Comparison of ENCODE assay signal across 8 mouse cellular contexts in genomic region chrX:134059764-134060163, GRCm38 (mm10). TPM values are rescaled to one million over a fixed set of nuclear protein-coding genes. Genes with fewer than 3 reads are reported as not detected.
DNase-seq lines count a peak whose midpoint lies in the region; ATAC-seq and TF ChIP-seq lines count a peak whose summit lies in the region.

No protein-coding gene starts in this region.

- H3K9me3 ChIP-seq in forebrain, embryonic 16.5 days (ENCODE audit: control insufficient read depth, low read length), result no peaks in the 10 kb centered on the region
- no peaks in the 10 kb centered on the region for H3K9me3 ChIP-seq in liver, embryonic 13.5 days (replicated peaks)
- no peaks in the 10 kb centered on the region for H3K9me3 ChIP-seq in stomach, embryonic 15.5 days

- no peak for TF ChIP-seq CTCF in thymus, adult 2 months (IDR thresholded peaks at IDR 0.05; ENCODE audit: borderline replicate concordance, control insufficient read depth, extremely low read depth, insufficient read depth, low read length, poor library complexity)

- H3K27ac ChIP-seq in thymus, adult 2 months (ENCODE audit: control insufficient read depth, insufficient read depth, low read length), result peak overlapping the region; percentile 76
- H3K27ac ChIP-seq in forebrain, embryonic 16.5 days (ENCODE audit: low read length), result peak overlapping the region; percentile 90
- H3K27ac ChIP-seq in liver, embryonic 13.5 days, result peak overlapping the region; percentile 80; the same call in 1 of the 2 replicates
- H3K27ac ChIP-seq in stomach, embryonic 15.5 days, result peak overlapping the region; percentile 92

- no peak for DNase-seq in frontal cortex, postnatal 25 days (ENCODE audit: low spot score in 2 of 2)
- no peak for DNase-seq in thymus, adult 2 months
- no peak for DNase-seq in thymus, postnatal 36 days
- no peak for DNase-seq in liver, embryonic 13.5 days
- DNase-seq in cerebellum, postnatal 14 days, result no peak

- H3K4me1 ChIP-seq in thymus, adult 2 months (replicated peaks; ENCODE audit: control insufficient read depth, insufficient read depth, low read length), result no peaks in the 10 kb centered on the region
- H3K4me1 ChIP-seq in forebrain, embryonic 16.5 days (replicated peaks; ENCODE audit: control insufficient read depth, insufficient read depth, low read length), result no peaks in the 10 kb centered on the region
- peaks cover 8% of the 10 kb centered on the region for H3K4me1 ChIP-seq in liver, embryonic 13.5 days (replicated peaks)
- H3K4me1 ChIP-seq in stomach, embryonic 15.5 days, result no peaks in the 10 kb centered on the region

- WGBS in thymus, adult 2 months, result under 1% methylated on average over 10 of the region's 10 CpGs
- 19% methylated on average over 10 of the region's 10 CpGs for WGBS in forebrain, embryonic 16.5 days
- 15% methylated on average over 10 of the region's 10 CpGs for WGBS in liver, embryonic 13.5 days (ENCODE audit: insufficient replicate concordance)
- 11% methylated on average over 10 of the region's 10 CpGs for WGBS in stomach, embryonic 15.5 days

- H3K4me3 ChIP-seq in thymus, adult 2 months (ENCODE audit: control insufficient read depth, insufficient read depth, low read length), result peak overlapping the region; percentile 75
- peak overlapping the region; percentile 56 for H3K4me3 ChIP-seq in forebrain, embryonic 16.5 days (replicated peaks; ENCODE audit: low read length)
- H3K4me3 ChIP-seq in liver, embryonic 13.5 days (replicated peaks), result peak overlapping the region; percentile 70
- H3K4me3 ChIP-seq in stomach, embryonic 15.5 days (replicated peaks), result peak overlapping the region; percentile 59

- peaks cover 11% of the 10 kb centered on the region; the same call in 1 of the 2 replicates for H3K36me3 ChIP-seq in thymus, adult 2 months (ENCODE audit: control insufficient read depth, insufficient read depth, low read length)
- H3K36me3 ChIP-seq in forebrain, embryonic 16.5 days (ENCODE audit: control insufficient read depth, insufficient read depth), result no peaks in the 10 kb centered on the region
- peaks cover 31% of the 10 kb centered on the region for H3K36me3 ChIP-seq in liver, embryonic 13.5 days
- H3K36me3 ChIP-seq in stomach, embryonic 15.5 days, result no peaks in the 10 kb centered on the region

- H3K27me3 ChIP-seq in thymus, adult 2 months (ENCODE audit: control insufficient read depth, insufficient read depth, low read length), result no peaks in the 10 kb centered on the region
- no peaks in the 10 kb centered on the region for H3K27me3 ChIP-seq in forebrain, embryonic 16.5 days (replicated peaks; ENCODE audit: control insufficient read depth, insufficient read depth, low read length)
- H3K27me3 ChIP-seq in liver, embryonic 13.5 days, result no peaks in the 10 kb centered on the region
- no peaks in the 10 kb centered on the region for H3K27me3 ChIP-seq in stomach, embryonic 15.5 days (replicated peaks)

- peak overlapping the region; percentile 57 for H3K4me2 ChIP-seq in forebrain, embryonic 16.5 days (ENCODE audit: low read length)
- H3K4me2 ChIP-seq in liver, embryonic 13.5 days, result peak overlapping the region; percentile 67
- peak overlapping the region; percentile 47 for H3K4me2 ChIP-seq in stomach, embryonic 15.5 days

- TF ChIP-seq POLR2A in thymus, adult 2 months (IDR thresholded peaks at IDR 0.05; ENCODE audit: control insufficient read depth, extremely low read depth, insufficient read depth, low read length, poor library complexity), result no peak

- 0 out of 2 replicates have a peak, but pooled peaks have one; percentile 5 for ATAC-seq in frontal cortex, adult (ENCODE audit: low TSS enrichment)
- ATAC-seq in forebrain, embryonic 16.5 days, result peak; percentile 4; the same call in 1 of the 2 replicates
- ATAC-seq in liver, embryonic 13.5 days (ENCODE audit: low read depth), result no peak
- ATAC-seq in stomach, embryonic 15.5 days (ENCODE audit: insufficient read depth, low FRiP score, low read depth), result no peak

- H3K9ac ChIP-seq in forebrain, embryonic 16.5 days (replicated peaks; ENCODE audit: low read depth, low read length), result peak overlapping the region; percentile 71
- peak overlapping the region; percentile 79 for H3K9ac ChIP-seq in liver, embryonic 13.5 days
- H3K9ac ChIP-seq in stomach, embryonic 15.5 days, result peak overlapping the region; percentile 39; the same call in 1 of the 2 replicates

RNA-seq across cellular contexts. Expression of gene Cstf2, which starts 0.8 kb away (rescaled TPM):
- polyA plus RNA-seq in thymus, adult 2 months (2012; rRNA removed), result 47.2 and 49.6 TPM in 2 replicates
- polyA plus RNA-seq in forebrain, embryonic 16.5 days (2015; fragmentation: Nextera tagmentation; extraction: Ambion mirVana), result 61.0 and 66.0 TPM in 2 replicates
- polyA plus RNA-seq in liver, embryonic 13.5 days (2015; fragmentation: Nextera tagmentation; extraction: Ambion mirVana), result 25.3 and 32.1 TPM in 2 replicates
- 32.4 and 39.7 TPM in 2 replicates for polyA plus RNA-seq in stomach, embryonic 15.5 days (2015; fragmentation: Nextera tagmentation; extraction: Ambion mirVana)

Comparison
In these comparisons a context has a peak if more than half of its experiments do, and no peak if none do; other contexts are left out.
1. ATAC-seq: peak in frontal cortex, adult (single experiment) and forebrain, embryonic 16.5 days (single experiment); none in liver, embryonic 13.5 days (single experiment) and stomach, embryonic 15.5 days (single experiment).
2. Peak in every context shown above with its lines, with median percentiles within 50 percentile points of each other: H3K27ac ChIP-seq, H3K4me3 ChIP-seq, H3K4me2 ChIP-seq and H3K9ac ChIP-seq.